Mouse (Mus musculus) large intestine, adult 2 months (tissue): ENCODE measurements around the gene A630089N07Rik. TPM values are rescaled to one million over a fixed set of nuclear protein-coding genes. Genes with fewer than 3 reads are reported as not detected.
"Not testable (repeated sequence)": the region's sequence is repeated elsewhere in the genome, so short reads cannot be mapped to it uniquely, and the experiment has no call there.

Experiments used
- DNase-seq: peaks from one replicate; pipeline ENCODE4 v3.0.0-alpha.2; 2012; ENCODE audit warnings: low read depth, low spot score
- WGBS: fragments of 180-500 bp; shearing (Covaris S2); methylation state at CpG from one replicate; pipeline ENCODE4 v1.1.7; 2018; 5-methylcytosine and 5-hydroxymethylcytosine counted together
- polyA plus RNA-seq: library from polyadenylated mRNA; depleted of rRNA; stranded (reverse); fragments of >200 nt; gene quantifications from 2 replicates; pipeline ENCODE4 v1.2.3, GENCODE M21; 2012; rRNA removed

The A630089N07Rik gene
- 1.2 and 1.4 TPM in 2 replicates for polyA plus RNA-seq

DNA sequence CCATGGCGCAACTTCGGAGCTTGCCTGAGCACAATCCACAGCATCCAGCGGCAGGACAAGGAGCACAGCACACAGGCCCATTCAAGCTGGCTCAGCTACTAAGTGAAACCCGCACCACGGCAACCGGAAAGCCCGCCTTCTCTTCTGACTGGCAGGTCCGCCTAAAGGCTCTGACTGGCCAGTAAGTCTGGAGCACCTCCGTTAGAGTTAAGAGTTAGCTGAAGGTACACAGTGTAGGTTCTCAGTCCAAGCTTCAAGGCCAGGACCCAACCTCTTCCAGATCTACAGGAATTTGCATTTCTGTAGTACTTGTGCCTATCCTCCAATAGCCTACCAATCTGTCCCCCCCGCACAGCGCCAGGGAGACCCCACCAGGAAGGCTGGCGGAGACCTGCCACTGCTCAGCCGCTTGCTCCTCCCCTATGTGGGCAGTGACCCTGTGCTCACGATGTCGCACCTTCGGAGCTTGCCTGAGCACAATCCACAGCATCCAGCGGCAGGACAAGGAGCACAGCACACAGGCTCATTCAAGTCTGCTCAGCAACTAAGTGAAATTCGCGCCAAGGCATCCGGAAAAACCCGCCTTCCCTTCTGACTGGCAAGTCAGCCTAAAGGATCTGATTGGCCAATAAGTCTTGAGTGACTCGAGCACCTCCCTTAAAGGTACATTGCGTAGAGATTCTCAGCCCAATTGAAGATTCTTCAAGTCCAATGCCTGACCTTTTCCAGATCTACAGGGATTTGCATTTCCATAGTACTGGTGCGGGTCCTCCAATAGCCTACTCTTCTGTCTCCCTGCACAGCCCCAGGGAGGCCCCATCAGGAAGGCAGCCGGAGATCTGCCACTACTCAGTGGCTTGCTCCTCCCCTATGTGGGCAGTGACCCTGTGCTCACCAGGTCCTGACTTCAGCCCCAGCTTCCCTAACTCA, at the start of gene A630089N07Rik:
Gene A630089N07Rik (minus strand): TSS at position 562 of the 930 bp plus-strand sequence.
- under 1% methylated on average over 25 of the region's 25 CpGs for WGBS
- peak; percentile 78 for DNase-seq

DNA sequence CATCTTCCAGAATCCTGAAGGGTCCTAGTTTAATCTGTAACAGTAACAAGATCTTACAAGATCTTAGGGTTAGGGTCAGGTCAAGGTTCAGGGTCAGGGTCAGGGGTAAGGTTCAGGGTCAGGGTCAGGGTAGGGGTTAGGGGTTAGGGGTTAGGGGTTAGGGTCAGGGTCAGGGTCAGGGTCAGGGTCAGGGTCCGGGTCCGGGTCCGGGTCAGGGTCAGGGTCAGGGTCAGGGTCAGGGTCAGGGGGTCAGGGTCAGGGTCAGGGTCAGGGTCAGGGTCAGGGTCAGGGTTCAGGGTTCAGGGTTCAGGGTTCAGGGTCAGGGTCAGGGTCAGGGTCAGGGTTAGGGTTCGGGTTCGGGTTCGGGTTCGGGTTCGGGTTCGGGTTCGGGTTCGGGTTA, 24.9 kb upstream of the A630089N07Rik start:
- DNase-seq: no peak
- whole genome bisulfite sequencing: 98% methylated on average over 11 of the region's 11 CpGs

GRCm38 (mm10) chr16:98081550-98081888, 731 bp downstream of the A630089N07Rik start:
- WGBS: 0% methylated on average over 9 of the region's 9 CpGs
- DNase-seq: not testable (repeated sequence)

GRCm38 (mm10) chr16:98081140-98081539, 1.1 kb downstream of the A630089N07Rik start:
- DNase-seq: not testable (repeated sequence)
- WGBS: 55% methylated on average over 1 of the region's 1 CpGs

DNA sequence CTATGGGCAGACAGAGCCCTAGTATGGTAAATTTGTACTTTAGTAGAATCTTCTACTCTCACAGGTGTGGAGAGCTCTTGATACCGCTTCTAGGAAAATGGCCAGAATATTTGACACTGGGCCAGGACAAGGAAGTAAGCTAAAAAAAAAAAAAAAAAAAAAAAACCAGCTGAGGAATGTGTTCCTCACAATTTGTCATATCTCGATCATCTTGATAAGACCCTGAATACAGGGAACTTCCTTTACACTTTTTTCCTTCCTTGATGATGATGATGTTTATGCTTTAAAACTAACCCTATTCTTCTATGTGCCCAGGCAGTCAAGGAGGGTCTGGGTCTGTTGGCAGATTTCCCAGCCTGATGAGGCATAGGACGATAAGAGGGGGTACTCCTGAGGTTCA, 2.9 kb downstream of the A630089N07Rik start:
- not testable (repeated sequence) for DNase-seq
- WGBS: 59% methylated on average over 3 of the region's 3 CpGs

GRCm38 (mm10) chr16:98041676-98042075, 40.6 kb downstream of the A630089N07Rik start:
- 84% methylated on average over 2 of the region's 2 CpGs for WGBS
- no peak for DNase-seq

- DNase-seq: not testable (repeated sequence)
- 97% methylated on average over 2 of the region's 2 CpGs for WGBS
Measured at GRCm38 (mm10) chr16:98034971-98035370, 47.3 kb downstream of the A630089N07Rik start.

GRCm38 (mm10) chr16:98026186-98026585, 56.1 kb downstream of the A630089N07Rik start:
- WGBS: 90% methylated on average over 8 of the region's 8 CpGs
- not testable (repeated sequence) for DNase-seq

DNA sequence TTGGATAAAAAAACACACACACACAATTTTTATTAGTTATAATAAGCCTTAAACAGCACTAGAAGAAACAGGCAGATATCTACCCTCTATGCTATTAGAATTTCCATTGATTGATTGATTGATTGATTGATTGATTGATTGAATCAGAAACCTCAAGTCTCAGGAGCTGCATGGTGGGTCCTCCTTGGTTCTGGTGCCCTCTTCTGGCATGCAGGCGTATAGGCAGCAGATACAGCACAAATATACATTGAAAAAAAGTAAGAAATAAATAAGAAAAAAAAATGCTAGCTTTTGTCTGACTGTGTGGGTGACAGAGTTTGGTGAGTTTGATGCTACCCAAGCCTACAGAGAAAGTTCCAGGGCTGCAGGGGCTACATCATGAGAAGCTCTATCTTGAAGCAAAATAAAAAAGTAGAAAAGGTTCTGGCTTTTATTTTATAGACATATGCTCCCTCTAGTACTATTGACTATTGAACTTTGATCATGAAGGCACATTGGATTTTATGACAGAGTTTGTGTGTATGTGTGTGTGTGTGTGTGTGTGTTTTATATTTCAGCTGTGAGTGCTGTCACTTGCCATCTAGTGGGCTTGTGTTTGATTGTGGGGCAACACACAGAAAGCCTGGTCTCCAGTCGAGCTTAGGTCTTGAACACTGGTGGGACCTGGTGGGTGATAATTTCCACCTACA, 59.4 kb downstream of the A630089N07Rik start:
- 95% methylated on average over 2 of the region's 2 CpGs for WGBS
- DNase-seq: peak; percentile 72

DNA sequence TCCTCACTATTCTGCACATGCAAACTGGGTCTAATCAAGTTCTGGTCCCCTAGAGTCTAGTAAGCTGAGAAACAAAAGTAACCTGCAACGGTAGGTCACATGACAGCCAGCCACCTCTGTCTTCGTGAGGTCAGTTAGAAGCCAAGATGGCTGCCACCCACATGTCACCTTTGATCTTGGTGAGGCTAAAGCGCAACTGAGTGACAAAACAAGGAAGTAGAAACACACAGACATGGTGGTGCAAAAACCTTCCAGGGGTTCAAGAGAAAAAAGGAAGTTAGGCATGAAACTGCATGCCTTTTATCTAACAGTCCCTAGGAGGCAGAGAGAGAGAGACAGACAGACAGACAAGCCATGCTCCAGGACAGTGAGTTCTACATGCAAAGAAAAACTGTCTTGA, 60.2 kb downstream of the A630089N07Rik start:
- WGBS: 94% methylated on average over 3 of the region's 3 CpGs
- DNase-seq: no peak

DNA sequence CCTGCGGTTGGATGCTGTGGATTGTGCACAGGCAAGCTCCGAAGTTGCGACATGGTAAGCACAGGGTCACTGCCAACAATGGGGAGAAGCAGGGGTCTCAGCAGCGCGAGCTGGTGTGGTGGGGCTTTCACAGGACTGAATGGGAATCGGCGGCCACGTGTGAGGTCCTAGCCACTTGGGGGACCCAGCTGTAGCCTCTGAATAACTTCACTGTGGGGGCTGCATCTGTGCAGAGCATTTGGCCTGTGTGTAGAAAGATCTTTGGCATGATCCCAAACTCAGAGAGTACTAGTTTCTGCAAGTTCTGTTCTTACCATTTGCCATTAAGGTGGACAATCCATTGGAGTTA, 84.9 kb downstream of the A630089N07Rik start:
- 1% methylated on average over 8 of the region's 8 CpGs for WGBS

GRCm38 (mm10) chr16:97996616-97997382, 85.5 kb downstream of the A630089N07Rik start, which contains the start of gene B230307C23Rik:
Gene B230307C23Rik (plus strand): TSS chr16:97997315.
- peak; percentile 88 for DNase-seq
- WGBS: 2% methylated on average over 22 of the region's 22 CpGs

More for the DNA sequence above, 84.9 kb downstream of the A630089N07Rik start:
- DNase-seq: not testable (repeated sequence)

- 3% methylated on average over 1 of the region's 1 CpGs for WGBS
- no peak for DNase-seq
Measured at GRCm38 (mm10) chr16:97995849-97996615, 86.2 kb downstream of the A630089N07Rik start.

DNA sequence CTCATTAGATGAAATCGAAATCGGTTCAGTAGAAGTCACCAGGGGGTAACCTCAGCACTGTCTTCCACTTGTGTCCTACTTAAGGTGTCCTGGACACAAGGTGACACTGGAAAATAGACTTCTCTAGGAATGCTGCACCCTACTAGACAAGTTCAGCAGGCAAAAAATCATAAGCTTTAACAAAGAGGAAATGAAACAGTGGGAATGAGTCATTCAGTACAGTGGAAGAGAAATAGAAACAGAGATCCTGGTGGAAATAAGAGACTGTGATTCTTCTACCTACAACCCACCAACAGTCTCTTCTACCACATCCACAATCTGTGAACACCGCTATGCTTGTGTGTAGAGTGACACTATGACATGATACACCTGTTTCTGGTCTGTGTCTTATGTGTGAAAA, 89.8 kb downstream of the A630089N07Rik start:
- not testable (repeated sequence) for DNase-seq
- WGBS: 76% methylated on average over 3 of the region's 3 CpGs

- 82% methylated on average over 2 of the region's 2 CpGs for WGBS
- DNase-seq: no peak
Measured at GRCm38 (mm10) chr16:97991517-97991916, 90.7 kb downstream of the A630089N07Rik start.

GRCm38 (mm10) chr16:97984589-97984988, 97.7 kb downstream of the A630089N07Rik start:
- 71% methylated on average over 5 of the region's 5 CpGs for WGBS
- DNase-seq: no peak

DNA sequence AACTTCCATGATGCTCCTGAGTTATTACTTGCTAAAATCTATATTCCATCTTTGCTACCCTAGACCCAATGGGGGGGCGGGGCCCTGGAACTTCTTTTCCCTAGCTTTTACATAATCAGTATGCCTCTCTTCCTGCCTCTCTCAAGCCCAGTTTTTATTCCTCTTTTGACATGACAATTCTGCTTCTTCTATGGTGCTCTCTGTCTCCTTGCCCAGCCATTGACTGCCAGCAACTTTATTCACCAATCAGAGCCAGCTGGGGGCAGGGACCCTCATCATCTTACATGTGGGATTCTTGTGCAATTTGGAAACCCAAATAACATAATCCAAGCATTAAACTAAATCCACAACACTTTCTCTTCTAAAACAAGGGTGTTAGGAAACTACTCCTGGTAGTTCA, 100.9 kb downstream of the A630089N07Rik start:
- WGBS: 91% methylated on average over 1 of the region's 1 CpGs

GRCm38 (mm10) chr16:97977722-97978121, 104.5 kb downstream of the A630089N07Rik start:
- 94% methylated on average over 3 of the region's 3 CpGs for WGBS
- no peak for DNase-seq

More for the DNA sequence above, 100.9 kb downstream of the A630089N07Rik start:
- DNase-seq: no peak

DNA sequence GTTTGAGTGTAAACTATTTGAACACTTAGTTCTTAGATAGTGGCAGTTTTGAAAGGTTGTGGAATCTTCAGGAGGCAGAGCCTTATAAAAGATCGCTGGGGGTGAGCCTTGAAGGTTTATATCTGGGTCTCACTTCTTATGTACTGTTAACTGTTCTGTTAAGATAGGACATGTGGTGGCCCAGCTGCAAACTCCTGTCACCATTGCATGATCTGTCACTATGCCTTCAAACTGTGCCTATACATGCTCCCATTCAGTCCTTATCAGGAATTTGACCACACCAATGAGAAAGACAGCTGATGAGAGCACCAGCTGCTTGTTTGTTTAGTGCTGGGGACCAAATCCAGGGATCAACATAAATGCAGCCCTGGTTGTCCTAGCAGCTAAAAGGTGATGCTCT, 105.0 kb downstream of the A630089N07Rik start:
- 63% methylated on average over 1 of the region's 1 CpGs for WGBS
- DNase-seq: no peak
